ENCODE assay signal across 9 mouse cellular contexts in genomic region chr6:134932486-134933206, GRCm38 (mm10). TPM values are rescaled to one million over a fixed set of nuclear protein-coding genes. Genes with fewer than 3 reads are reported as not detected.
DNase-seq lines count a peak whose midpoint lies in the region; ATAC-seq and TF ChIP-seq lines count a peak whose summit lies in the region.
"Had no signal": no experiment of that assay in that cellular context is flagged by ENCODE, and none has a peak within 500 bp of the region (broad histone marks: within the 10 kb centered on the region; RNA-seq: fewer than 3 reads in every experiment).

No protein-coding gene starts in this region.

- no peaks in the 10 kb centered on the region for H3K4me1 ChIP-seq in hindbrain, postnatal 0 days (ENCODE audit: insufficient read depth, low read length)
- 0 out of 2 replicates have a peak, but pooled peaks cover under 1% of the 10 kb centered on the region for H3K4me1 ChIP-seq in hindbrain, embryonic 16.5 days (ENCODE audit: control insufficient read depth, insufficient read depth, low read depth, low read length)
- 0 out of 2 replicates have a peak, but pooled peaks cover 2% of the 10 kb centered on the region for H3K4me1 ChIP-seq in midbrain, embryonic 14.5 days (ENCODE audit: control insufficient read depth, insufficient read depth, low read length)
- H3K4me1 ChIP-seq in midbrain, embryonic 16.5 days (ENCODE audit: control insufficient read depth, insufficient read depth, low read length) = peaks cover 2% of the 10 kb centered on the region
- no peaks in the 10 kb centered on the region for H3K4me1 ChIP-seq in forebrain, postnatal 0 days (ENCODE audit: insufficient read depth)
- peaks cover 2% of the 10 kb centered on the region; the same call in 1 of the 2 replicates for H3K4me1 ChIP-seq in small intestine, adult 2 months (ENCODE audit: control insufficient read depth, insufficient read depth, insufficient read length, low read length)

- TF ChIP-seq POLR2A in small intestine, adult 2 months (IDR thresholded peaks at IDR 0.05; ENCODE audit: low read depth, low read length) = no peak

- WGBS in hindbrain, postnatal 0 days = 64% methylated on average over 12 of the region's 12 CpGs
- 74% methylated on average over 12 of the region's 12 CpGs for WGBS in hindbrain, embryonic 16.5 days
- 79% methylated on average over 12 of the region's 12 CpGs for WGBS in midbrain, embryonic 14.5 days
- WGBS in midbrain, embryonic 16.5 days = 79% methylated on average over 12 of the region's 12 CpGs
- WGBS in forebrain, postnatal 0 days = 60% methylated on average over 12 of the region's 12 CpGs
- 52% methylated on average over 12 of the region's 12 CpGs for WGBS in small intestine, adult 2 months

- no peak for TF ChIP-seq CTCF in hindbrain, postnatal 0 days (IDR thresholded peaks at IDR 0.05; ENCODE audit: low read depth)
- no peak for TF ChIP-seq CTCF in forebrain, postnatal 0 days (IDR thresholded peaks at IDR 0.05; ENCODE audit: low read depth)
- TF ChIP-seq CTCF in small intestine, adult 2 months (IDR thresholded peaks at IDR 0.05; ENCODE audit: extremely low read depth, insufficient read length, insufficient replicate concordance, low read depth, low read length) = no peak

- H3K9me3 ChIP-seq in hindbrain, postnatal 0 days (ENCODE audit: low read length) = no peaks in the 10 kb centered on the region
- no peaks in the 10 kb centered on the region for H3K9me3 ChIP-seq in hindbrain, embryonic 16.5 days (ENCODE audit: control insufficient read depth, low read length)
- H3K9me3 ChIP-seq in midbrain, embryonic 14.5 days (ENCODE audit: control insufficient read depth, low read length) = no peaks in the 10 kb centered on the region
- H3K9me3 ChIP-seq in midbrain, embryonic 16.5 days (replicated peaks; ENCODE audit: control insufficient read depth, low read length, poor library complexity, severe bottlenecking) = no peaks in the 10 kb centered on the region
- H3K9me3 ChIP-seq in forebrain, postnatal 0 days (ENCODE audit: low read length) = no peaks in the 10 kb centered on the region
- H3K9me3 ChIP-seq: limb, embryonic 12.5 days had no signal

- H3K4me3 ChIP-seq in hindbrain, postnatal 0 days (ENCODE audit: low read length) = no peak overlapping the region
- no peak overlapping the region for H3K4me3 ChIP-seq in hindbrain, embryonic 16.5 days (ENCODE audit: low read length)
- H3K4me3 ChIP-seq in midbrain, embryonic 14.5 days (replicated peaks; ENCODE audit: low read depth, low read length) = no peak overlapping the region
- H3K4me3 ChIP-seq in midbrain, embryonic 16.5 days (ENCODE audit: low read depth, low read length) = no peak overlapping the region
- no peak overlapping the region for H3K4me3 ChIP-seq in forebrain, postnatal 0 days (ENCODE audit: low read depth, low read length)
- no peak overlapping the region for H3K4me3 ChIP-seq in small intestine, adult 2 months (ENCODE audit: low read depth, low read length)
- H3K4me3 ChIP-seq: limb, embryonic 12.5 days had no signal

- H3K27ac ChIP-seq in hindbrain, postnatal 0 days = no peak overlapping the region
- H3K27ac ChIP-seq in hindbrain, embryonic 16.5 days (ENCODE audit: low read depth, low read length) = no peak overlapping the region
- H3K27ac ChIP-seq in midbrain, embryonic 14.5 days (replicated peaks; ENCODE audit: low read depth, low read length) = no peak overlapping the region
- no peak overlapping the region for H3K27ac ChIP-seq in midbrain, embryonic 16.5 days (ENCODE audit: low read length)
- no peak overlapping the region for H3K27ac ChIP-seq in forebrain, postnatal 0 days (ENCODE audit: low read depth, low read length)
- H3K27ac ChIP-seq in small intestine, adult 2 months (ENCODE audit: insufficient read depth, low read depth, low read length) = peak overlapping the region; percentile 6; the same call in 1 of the 2 replicates
- H3K27ac ChIP-seq: limb, embryonic 12.5 days had no signal

- no peak overlapping the region for H3K9ac ChIP-seq in hindbrain, postnatal 0 days (replicated peaks; ENCODE audit: low read length)
- no peak overlapping the region for H3K9ac ChIP-seq in hindbrain, embryonic 16.5 days (ENCODE audit: low read depth, low read length)
- H3K9ac ChIP-seq in midbrain, embryonic 14.5 days (replicated peaks; ENCODE audit: low read length) = no peak overlapping the region
- no peak overlapping the region for H3K9ac ChIP-seq in midbrain, embryonic 16.5 days (ENCODE audit: low read depth, low read length)
- no peak overlapping the region for H3K9ac ChIP-seq in forebrain, postnatal 0 days
- H3K9ac ChIP-seq: limb, embryonic 12.5 days had no signal

- H3K27me3 ChIP-seq in hindbrain, postnatal 0 days (ENCODE audit: insufficient read depth, low read length) = no peaks in the 10 kb centered on the region
- H3K27me3 ChIP-seq in hindbrain, embryonic 16.5 days (replicated peaks; ENCODE audit: control insufficient read depth, insufficient read depth, low read length) = no peaks in the 10 kb centered on the region
- H3K27me3 ChIP-seq in midbrain, embryonic 14.5 days (ENCODE audit: control insufficient read depth, insufficient read depth, low read length) = no peaks in the 10 kb centered on the region
- no peaks in the 10 kb centered on the region for H3K27me3 ChIP-seq in midbrain, embryonic 16.5 days (ENCODE audit: control insufficient read depth, insufficient read depth, low read depth, low read length)
- H3K27me3 ChIP-seq in forebrain, postnatal 0 days (ENCODE audit: insufficient read depth, low read length) = no peaks in the 10 kb centered on the region
- H3K27me3 ChIP-seq in small intestine, adult 2 months (ENCODE audit: control insufficient read depth, insufficient read depth, low read length) = no peaks in the 10 kb centered on the region
- H3K27me3 ChIP-seq: limb, embryonic 12.5 days had no signal

- no peaks in the 10 kb centered on the region for H3K36me3 ChIP-seq in hindbrain, postnatal 0 days (ENCODE audit: insufficient read depth, low read length)
- no peaks in the 10 kb centered on the region for H3K36me3 ChIP-seq in hindbrain, embryonic 16.5 days (ENCODE audit: control insufficient read depth, insufficient read depth, low read length)
- H3K36me3 ChIP-seq in midbrain, embryonic 14.5 days (ENCODE audit: control insufficient read depth, insufficient read depth, low read length) = no peaks in the 10 kb centered on the region
- no peaks in the 10 kb centered on the region for H3K36me3 ChIP-seq in midbrain, embryonic 16.5 days (ENCODE audit: control insufficient read depth, insufficient read depth, low read length)
- no peaks in the 10 kb centered on the region for H3K36me3 ChIP-seq in forebrain, postnatal 0 days (ENCODE audit: insufficient read depth)
- H3K36me3 ChIP-seq in small intestine, adult 2 months (ENCODE audit: control insufficient read depth, insufficient read depth, low read length) = no peaks in the 10 kb centered on the region
- H3K36me3 ChIP-seq: limb, embryonic 12.5 days had no signal

- H3K4me2 ChIP-seq in hindbrain, postnatal 0 days (ENCODE audit: low read depth, low read length) = peak overlapping the region; percentile 3
- H3K4me2 ChIP-seq in hindbrain, embryonic 16.5 days (ENCODE audit: low read length) = no peak overlapping the region
- peak overlapping the region; percentile 15; the same call in 1 of the 2 replicates for H3K4me2 ChIP-seq in midbrain, embryonic 14.5 days (ENCODE audit: low read length)
- H3K4me2 ChIP-seq in midbrain, embryonic 16.5 days (ENCODE audit: low read length) = no peak overlapping the region
- peak overlapping the region; percentile 28 for H3K4me2 ChIP-seq in forebrain, postnatal 0 days (ENCODE audit: low read depth)
- H3K4me2 ChIP-seq: limb, embryonic 12.5 days had no signal

- ATAC-seq in hindbrain, postnatal 0 days = no peak
- ATAC-seq in hindbrain, embryonic 16.5 days = no peak
- no peak for ATAC-seq in midbrain, embryonic 14.5 days (ENCODE audit: low FRiP score, low TSS enrichment)
- ATAC-seq in midbrain, embryonic 16.5 days = no peak
- ATAC-seq in forebrain, postnatal 0 days = no peak

- no peak for DNase-seq in hindbrain, postnatal 0 days (ENCODE audit: low spot score)
- no peak for DNase-seq in midbrain, embryonic 14.5 days
- DNase-seq in forebrain, postnatal 0 days = no peak
- no peak for DNase-seq in yolk sac, embryonic 10.5 days (ENCODE audit: low spot score)

RNA-seq across cellular contexts. Expression of gene Cdkn1b, which starts 12.4 kb away (rescaled TPM):
- total RNA-seq in hindbrain, postnatal 0 days (2014; rRNA removed) = 33.2 and 44.7 TPM in 2 replicates
- 26.3 and 30.2 TPM in 2 replicates for polyA plus RNA-seq in hindbrain, postnatal 0 days (2015; fragmentation: Nextera tagmentation; extraction: Ambion mirVana)
- 12.6 and 15.1 TPM in 2 replicates for polyA plus RNA-seq in hindbrain, embryonic 16.5 days (2015; fragmentation: Nextera tagmentation; extraction: Ambion mirVana)
- polyA plus RNA-seq in midbrain, embryonic 14.5 days (2014; fragmentation: Nextera tagmentation; extraction: Ambion mirVana) = 29.9 TPM in 2 replicates
- polyA plus RNA-seq in midbrain, embryonic 16.5 days (2015; fragmentation: Nextera tagmentation; extraction: Ambion mirVana) = 20.7 and 22.6 TPM in 2 replicates
- 89.0 and 102 TPM in 2 replicates for total RNA-seq in forebrain, postnatal 0 days (2014; rRNA removed)
- polyA plus RNA-seq in forebrain, postnatal 0 days (2015; fragmentation: Nextera tagmentation; extraction: Ambion mirVana) = 36.0 and 44.0 TPM in 2 replicates
- polyA plus RNA-seq in small intestine, adult 2 months (2012; rRNA removed) = 5.8 and 16.3 TPM in 2 replicates

RNA-seq across cellular contexts. Expression of gene Gpr19, which starts 34.3 kb away (rescaled TPM):
- total RNA-seq in hindbrain, postnatal 0 days (2014; rRNA removed) = 33.2 and 43.7 TPM in 2 replicates
- polyA plus RNA-seq in hindbrain, postnatal 0 days (2015; fragmentation: Nextera tagmentation; extraction: Ambion mirVana) = 33.7 and 33.9 TPM in 2 replicates
- polyA plus RNA-seq in hindbrain, embryonic 16.5 days (2015; fragmentation: Nextera tagmentation; extraction: Ambion mirVana) = 36.1 and 41.3 TPM in 2 replicates
- polyA plus RNA-seq in midbrain, embryonic 14.5 days (2014; fragmentation: Nextera tagmentation; extraction: Ambion mirVana) = 43.0 and 46.7 TPM in 2 replicates
- polyA plus RNA-seq in midbrain, embryonic 16.5 days (2015; fragmentation: Nextera tagmentation; extraction: Ambion mirVana) = 44.7 and 46.8 TPM in 2 replicates
- 33.2 and 34.5 TPM in 2 replicates for total RNA-seq in forebrain, postnatal 0 days (2014; rRNA removed)
- 38.6 and 42.7 TPM in 2 replicates for polyA plus RNA-seq in forebrain, postnatal 0 days (2015; fragmentation: Nextera tagmentation; extraction: Ambion mirVana)
- polyA plus RNA-seq in small intestine, adult 2 months (2012; rRNA removed) = 1.8 and 6.7 TPM in 2 replicates

RNA-seq across cellular contexts. Expression of gene Apold1, which starts 48.9 kb away (rescaled TPM):
- total RNA-seq in hindbrain, postnatal 0 days (2014; rRNA removed) = 6.3 and 7.0 TPM in 2 replicates
- polyA plus RNA-seq in hindbrain, postnatal 0 days (2015; fragmentation: Nextera tagmentation; extraction: Ambion mirVana) = 4.2 and 4.8 TPM in 2 replicates
- polyA plus RNA-seq in hindbrain, embryonic 16.5 days (2015; fragmentation: Nextera tagmentation; extraction: Ambion mirVana) = 4.4 and 5.7 TPM in 2 replicates
- 3.9 and 4.3 TPM in 2 replicates for polyA plus RNA-seq in midbrain, embryonic 14.5 days (2014; fragmentation: Nextera tagmentation; extraction: Ambion mirVana)
- polyA plus RNA-seq in midbrain, embryonic 16.5 days (2015; fragmentation: Nextera tagmentation; extraction: Ambion mirVana) = 4.2 and 5.5 TPM in 2 replicates
- total RNA-seq in forebrain, postnatal 0 days (2014; rRNA removed) = 8.7 TPM in 2 replicates
- polyA plus RNA-seq in forebrain, postnatal 0 days (2015; fragmentation: Nextera tagmentation; extraction: Ambion mirVana) = 5.9 and 6.2 TPM in 2 replicates
- 0.43 and 0.63 TPM in 2 replicates for polyA plus RNA-seq in small intestine, adult 2 months (2012; rRNA removed)
- total RNA-seq: neutrophil, adult 5-6 weeks had no signal

Comparison
In these comparisons a context has a peak if more than half of its experiments do, and no peak if none do; other contexts are left out.
1. H3K4me2 ChIP-seq: peak in hindbrain, postnatal 0 days (single experiment), midbrain, embryonic 14.5 days (single experiment) and forebrain, postnatal 0 days (single experiment); none in hindbrain, embryonic 16.5 days (single experiment) and midbrain, embryonic 16.5 days (single experiment).